Mouse (Mus musculus) left cerebral cortex, postnatal 10 days (tissue): ENCODE data around the gene Ssh3. TPM values are rescaled to one million over a fixed set of nuclear protein-coding genes. Genes with fewer than 3 reads are reported as not detected.

ENCODE experiments used
- microRNA-seq: library from miRNA; unstranded; fragments of <30 nt; microRNA quantifications from one replicate; pipeline ENCODE4 v1.2.0, GENCODE M21; 2022
- total RNA-seq, 2 experiments: library from RNA; stranded (reverse); gene quantifications; 2 replicates each; pipeline ENCODE4 v1.2.3; 2021

The Ssh3 gene
- total RNA-seq, 2 experiments from 2014 or later = 49.5 to 55.1 TPM

Small RNA genes within 50 kb of the gene (microRNA-seq; reads per million reads assigned to microRNA genes)
- gene Gm26115 (not detected), gene Mir6985 (9.8 reads per million, percentile 30 among the genes with 10 or more reads in this experiment)

Other genes starting within 250 kb of the Ssh3 start
- 100 to 1,000 TPM; 226 to 232 TPM for gene Gstp1, start 231.2 kb downstream of the Ssh3 start, total RNA-seq
- 10 to 100 TPM; 21.7 to 24.2 TPM for gene Gstp2, start 223.2 kb downstream of the Ssh3 start, total RNA-seq
- not detected for gene Gstp3, start 209.6 kb downstream of the Ssh3 start, total RNA-seq
- gene Cabp2, start 187.6 kb downstream of the Ssh3 start, total RNA-seq = not detected
- 10 to 100 TPM; 20.4 to 21.6 TPM for gene Cdk2ap2, start 172.0 kb downstream of the Ssh3 start, total RNA-seq
- gene Pitpnm1, start 169.2 kb downstream of the Ssh3 start, total RNA-seq = 100 to 1,000 TPM; 234 to 237 TPM
- gene Aip, start 143.3 kb downstream of the Ssh3 start, total RNA-seq = 10 to 100 TPM; 74.2 to 83.5 TPM
- not detected for gene Gpr152, start 129.4 kb downstream of the Ssh3 start, total RNA-seq
- under 1 TPM in 1 of 2 experiments, not detected in 1; 0.24 TPM for gene Cabp4, start 125.1 kb downstream of the Ssh3 start, total RNA-seq
- gene Coro1b, start 120.6 kb downstream of the Ssh3 start, total RNA-seq = 10 to 100 TPM; 80.4 to 92.7 TPM
- 1 to 10 TPM in 1 of 2 experiments, under 1 TPM in 1; 0.65 to 2.0 TPM for gene Ptprcap, start 115.6 kb downstream of the Ssh3 start, total RNA-seq
- gene Rps6kb2, start 105.8 kb downstream of the Ssh3 start, total RNA-seq = 10 to 100 TPM; 34.1 to 35.0 TPM
- 1 to 10 TPM; 3.1 to 3.5 TPM for gene Carns1, start 93.7 kb downstream of the Ssh3 start, total RNA-seq
- gene Tbc1d10c, start 77.9 kb downstream of the Ssh3 start, total RNA-seq = 1 to 10 TPM; 2.0 to 3.5 TPM
- gene Ppp1ca, start 77.1 kb downstream of the Ssh3 start, total RNA-seq = 100 to 1,000 TPM; 331 to 336 TPM
- 1 to 10 TPM; 8.9 to 9.3 TPM for gene Rad9a, start 67.5 kb downstream of the Ssh3 start, total RNA-seq
- gene Clcf1, start 54.9 kb downstream of the Ssh3 start, total RNA-seq = 1 to 10 TPM; 1.5 to 1.7 TPM
- gene AC109138.7, start 54.8 kb downstream of the Ssh3 start, total RNA-seq = not detected
- 10 to 100 TPM; 12.8 to 16.2 TPM for gene Pold4, start 37.3 kb downstream of the Ssh3 start, total RNA-seq
- gene Ankrd13d, start 14.0 kb upstream of the Ssh3 start, total RNA-seq = 10 to 100 TPM; 87.8 to 91.7 TPM
- gene Grk2, start 37.0 kb upstream of the Ssh3 start, total RNA-seq = 100 to 1,000 TPM; 146 to 154 TPM
- gene Kdm2a, start 129.1 kb upstream of the Ssh3 start, total RNA-seq = 10 to 100 TPM; 66.6 to 67.3 TPM
- gene Rhod, start 170.3 kb upstream of the Ssh3 start, total RNA-seq = 1 to 10 TPM in 1 of 2 experiments, under 1 TPM in 1; 0.95 to 1.7 TPM
- 10 to 100 TPM; 13.3 to 16.6 TPM for gene Syt12, start 208.3 kb upstream of the Ssh3 start, total RNA-seq
- gene 2010003K11Rik, start 229.4 kb upstream of the Ssh3 start, total RNA-seq = not detected
- gene Pcx, start 241.3 kb upstream of the Ssh3 start, total RNA-seq = 10 to 100 TPM; 46.8 to 50.8 TPM